Mouse (Mus musculus) stomach, embryonic 15.5 days (tissue): ENCODE results near the gene Six1. TPM values are rescaled to one million over a fixed set of nuclear protein-coding genes. Genes with fewer than 3 reads are reported as not detected.

Source experiments
- ATAC-seq: fragments of 200-750 bp; cut with Nextera tagmentation; 2 replicates; pipeline ENCODE4 v1.8.0; 2017; ENCODE audit warnings: low read depth, moderate number of reproducible peaks, moderate TSS enrichment; ENCODE audit not compliant: insufficient read depth, low FRiP score
- H3K27ac ChIP-seq: fragments of 300-500 bp; sonication (generic); 2 replicates; pipeline ENCODE4 v1.5.1; 2015; ENCODE audit warnings: mild to moderate bottlenecking, inconsistent platforms
- H3K27me3 ChIP-seq: fragments of 300-500 bp; sonication (generic); replicated peaks from 2 replicates; pipeline ENCODE4 v1.6.1; 2015; ENCODE audit warnings: inconsistent platforms
- H3K36me3 ChIP-seq: fragments of 300-500 bp; sonication (generic); 2 replicates; pipeline ENCODE4 v1.6.1; 2015; ENCODE audit warnings: inconsistent platforms
- H3K4me1 ChIP-seq: fragments of 300-500 bp; sonication (generic); 2 replicates; pipeline ENCODE4 v1.6.1; 2015; ENCODE audit warnings: inconsistent platforms
- H3K4me2 ChIP-seq: fragments of 300-500 bp; sonication (generic); 2 replicates; pipeline ENCODE4 v1.6.1; 2015; ENCODE audit warnings: mild to moderate bottlenecking, inconsistent platforms
- H3K4me3 ChIP-seq: fragments of 300-500 bp; sonication (generic); replicated peaks from 2 replicates; pipeline ENCODE4 v1.5.1; 2015; ENCODE audit warnings: inconsistent platforms
- H3K9ac ChIP-seq: fragments of 300-500 bp; sonication (generic); 2 replicates; pipeline ENCODE4 v1.6.1; 2015; ENCODE audit warnings: inconsistent platforms
- H3K9me3 ChIP-seq: fragments of 300-500 bp; sonication (generic); 2 replicates; pipeline ENCODE4 v1.6.1; 2016; ENCODE audit warnings: inconsistent platforms
- WGBS: fragments of 180-500 bp; shearing (Covaris S2); methylation state at CpG from one replicate; pipeline ENCODE4 v1.1.7; 2015; 5-methylcytosine and 5-hydroxymethylcytosine counted together
- polyA plus RNA-seq: library from polyadenylated mRNA; unstranded; fragments of >200 nt; fragmentation: Nextera tagmentation; extraction: Ambion mirVana; gene quantifications from 2 replicates; pipeline ENCODE4 v1.2.1, GENCODE M21; 2015

The Six1 gene
- polyA plus RNA-seq, 1 experiment from 2014 or later, result 0.08 TPM

- H3K9ac ChIP-seq, result no peak overlapping the region
- no peaks in the 10 kb centered on the region for H3K9me3 ChIP-seq
- peak overlapping the region; percentile 25 for H3K4me2 ChIP-seq
- peak; percentile 72 for ATAC-seq
- H3K27ac ChIP-seq, result no peak overlapping the region
- no peaks in the 10 kb centered on the region for H3K4me1 ChIP-seq
- H3K36me3 ChIP-seq, result no peaks in the 10 kb centered on the region
- WGBS, result 36% methylated on average over 9 of the region's 9 CpGs
- H3K27me3 ChIP-seq, result peaks cover 13% of the 10 kb centered on the region; the same call in 1 of the 2 replicates
- no peak overlapping the region for H3K4me3 ChIP-seq
These were observed 7.2 kb upstream of the Six1 start for GRCm38 (mm10) chr12:73060805-73061410.

- Histone ChIP-seq H3K4me1 (peaks cover 12% of the 10 kb centered on the region; the same call in 1 of the 2 replicates), H3K9ac (no peak overlapping the region), H3K4me3 (no peak overlapping the region), H3K27me3 (peaks cover 45% of the 10 kb centered on the region), H3K4me2 (no peak overlapping the region), H3K9me3 (no peaks in the 10 kb centered on the region), H3K36me3 (no peaks in the 10 kb centered on the region), H3K27ac (no peak overlapping the region)
- WGBS, result 75% methylated on average over 6 of the region's 6 CpGs
- ATAC-seq, result no peak
These were observed 3.8 kb upstream of the Six1 start for GRCm38 (mm10) chr12:73057492-73057891.

- ATAC-seq, result no peak
- WGBS, result 16% methylated on average over 5 of the region's 5 CpGs
- H3K9ac ChIP-seq, result no peak overlapping the region
- no peak overlapping the region for H3K4me3 ChIP-seq
- H3K27me3 ChIP-seq, result peaks cover 62% of the 10 kb centered on the region
- H3K9me3 ChIP-seq, result no peaks in the 10 kb centered on the region
- H3K4me2 ChIP-seq, result no peak overlapping the region
- H3K4me1 ChIP-seq, result peaks cover 12% of the 10 kb centered on the region; the same call in 1 of the 2 replicates
- no peaks in the 10 kb centered on the region for H3K36me3 ChIP-seq
- H3K27ac ChIP-seq, result no peak overlapping the region
These were observed 1.8 kb upstream of the Six1 start for GRCm38 (mm10) chr12:73055451-73055850.

DNA sequence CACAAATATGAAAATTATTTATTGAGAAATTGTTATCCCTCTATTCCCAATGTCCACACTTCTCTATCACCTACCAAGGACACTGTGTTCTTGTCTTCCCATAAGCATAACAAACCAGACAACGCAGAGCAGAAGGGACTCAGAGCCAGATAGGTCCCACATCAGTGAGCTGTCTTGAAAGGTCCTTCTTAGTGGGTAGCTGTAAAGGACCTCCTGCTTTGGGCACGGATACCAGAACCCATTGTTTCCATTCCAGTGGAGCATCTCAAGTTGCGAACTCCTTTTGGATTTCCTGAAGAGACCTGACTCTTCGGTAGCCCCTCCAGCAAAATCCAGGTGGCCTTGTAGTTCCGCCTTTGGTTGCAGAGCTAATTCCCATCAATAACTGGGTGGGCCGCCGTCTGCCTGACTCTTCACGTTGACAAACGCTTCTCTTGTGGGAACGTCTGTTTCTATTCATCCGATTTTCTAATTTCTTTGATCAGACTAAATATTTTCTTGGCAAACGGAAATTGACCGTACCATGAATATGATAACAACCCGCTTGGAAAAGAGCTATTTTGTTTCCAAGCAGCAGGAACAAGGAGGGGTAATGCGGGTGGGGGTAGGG is 994 bp upstream of the Six1 start:
- Histone ChIP-seq H3K4me1 (peaks cover 12% of the 10 kb centered on the region; the same call in 1 of the 2 replicates), H3K27ac (no peak overlapping the region), H3K9me3 (no peaks in the 10 kb centered on the region), H3K36me3 (no peaks in the 10 kb centered on the region), H3K4me3 (no peak overlapping the region; the same call in 1 of the 2 replicates), H3K27me3 (peaks cover 70% of the 10 kb centered on the region), H3K9ac (no peak overlapping the region), H3K4me2 (no peak overlapping the region)
- WGBS, result 20% methylated on average over 15 of the region's 15 CpGs
- ATAC-seq, result no peak

DNA sequence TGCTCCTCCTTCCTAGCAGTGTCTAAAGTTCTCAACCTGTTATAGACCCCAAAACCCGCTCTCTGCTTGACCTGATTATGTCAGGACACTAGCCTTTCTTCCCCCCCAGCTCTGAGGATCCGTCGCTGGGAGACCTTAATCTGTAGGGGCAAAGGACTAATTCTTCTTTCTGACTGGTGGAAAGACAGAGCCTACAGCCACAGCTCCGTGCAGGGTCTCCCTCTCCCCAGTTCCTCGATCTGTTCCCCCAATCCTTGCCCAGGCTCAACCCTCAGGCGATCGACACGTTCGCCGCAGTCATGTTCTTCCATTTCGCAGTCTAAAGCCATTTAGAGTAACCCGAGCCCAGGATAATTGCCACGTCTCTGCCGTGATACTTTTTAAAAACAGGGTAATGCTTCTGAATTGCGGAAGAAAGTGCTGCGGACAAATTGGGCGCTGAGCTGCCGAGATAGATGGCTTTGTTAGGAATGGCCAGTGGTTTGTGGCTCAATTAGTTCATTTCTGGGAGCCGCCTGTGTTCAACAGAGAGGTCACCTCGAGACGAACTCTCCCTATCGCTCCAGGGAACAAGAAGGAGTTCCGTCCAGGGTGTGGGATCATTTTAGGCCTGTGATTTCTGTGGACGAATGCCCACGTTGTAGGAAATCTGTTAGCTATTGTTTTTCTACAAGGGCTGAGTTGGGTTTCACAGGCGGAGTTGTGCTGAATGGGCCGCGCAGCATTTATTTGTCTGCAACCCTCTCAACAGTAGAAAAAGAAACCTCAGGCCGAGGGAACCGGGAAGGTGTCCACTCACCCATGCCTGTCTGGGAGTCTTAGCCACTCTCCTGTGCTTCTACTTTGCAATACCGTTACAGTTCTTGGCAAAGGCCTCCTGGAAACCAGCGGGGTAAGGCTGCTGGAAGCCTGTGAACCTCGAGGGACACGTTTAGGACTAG is 766 bp downstream of the Six1 start:
- Histone ChIP-seq H3K27me3 (peaks cover 83% of the 10 kb centered on the region), H3K9ac (no peak overlapping the region), H3K27ac (no peak overlapping the region), H3K4me1 (peaks cover 12% of the 10 kb centered on the region; the same call in 1 of the 2 replicates), H3K9me3 (no peaks in the 10 kb centered on the region), H3K4me2 (peak overlapping the region; percentile 93), H3K4me3 (peak overlapping the region; percentile 54), H3K36me3 (no peaks in the 10 kb centered on the region)
- ATAC-seq, result 0 out of 2 replicates have a peak, but pooled peaks have one; percentile 14
- WGBS, result 11% methylated on average over 34 of the region's 34 CpGs

DNA sequence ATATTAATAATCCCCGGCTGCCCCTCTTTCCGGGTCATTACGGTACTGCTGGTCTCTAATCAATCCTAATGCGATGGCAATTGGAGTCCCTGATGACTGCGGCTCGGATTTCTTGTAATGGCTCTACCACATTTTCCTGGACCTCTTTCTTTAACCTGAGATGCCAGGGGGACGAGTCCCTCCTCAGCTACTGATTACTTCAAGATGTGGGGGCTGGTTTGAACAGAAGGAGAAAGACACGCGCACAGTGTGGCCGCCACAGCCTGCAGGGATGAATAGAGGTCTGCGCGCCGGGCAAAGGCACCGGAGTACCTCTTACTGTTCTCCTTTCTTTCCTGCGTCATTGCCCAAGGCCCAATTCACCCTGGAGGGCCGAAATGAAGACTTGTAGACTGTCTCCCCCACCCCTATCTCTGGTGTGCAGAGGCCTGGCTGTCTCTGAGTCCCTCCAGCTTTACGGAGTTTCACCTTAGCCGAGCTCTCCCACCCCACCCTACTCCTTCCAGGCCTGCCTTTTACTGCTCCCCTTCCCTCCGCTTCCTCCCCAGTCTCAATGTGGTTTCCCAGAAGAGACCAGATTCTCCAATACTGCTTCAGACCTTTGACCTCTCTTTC is 1.5 kb downstream of the Six1 start:
- WGBS, result 4% methylated on average over 19 of the region's 19 CpGs
- Histone ChIP-seq H3K27me3 (peaks cover 87% of the 10 kb centered on the region), H3K9me3 (no peaks in the 10 kb centered on the region), H3K4me2 (no peak overlapping the region), H3K36me3 (no peaks in the 10 kb centered on the region), H3K9ac (no peak overlapping the region), H3K4me1 (peaks cover 12% of the 10 kb centered on the region; the same call in 1 of the 2 replicates), H3K4me3 (no peak overlapping the region), H3K27ac (no peak overlapping the region)
- ATAC-seq, result no peak

DNA sequence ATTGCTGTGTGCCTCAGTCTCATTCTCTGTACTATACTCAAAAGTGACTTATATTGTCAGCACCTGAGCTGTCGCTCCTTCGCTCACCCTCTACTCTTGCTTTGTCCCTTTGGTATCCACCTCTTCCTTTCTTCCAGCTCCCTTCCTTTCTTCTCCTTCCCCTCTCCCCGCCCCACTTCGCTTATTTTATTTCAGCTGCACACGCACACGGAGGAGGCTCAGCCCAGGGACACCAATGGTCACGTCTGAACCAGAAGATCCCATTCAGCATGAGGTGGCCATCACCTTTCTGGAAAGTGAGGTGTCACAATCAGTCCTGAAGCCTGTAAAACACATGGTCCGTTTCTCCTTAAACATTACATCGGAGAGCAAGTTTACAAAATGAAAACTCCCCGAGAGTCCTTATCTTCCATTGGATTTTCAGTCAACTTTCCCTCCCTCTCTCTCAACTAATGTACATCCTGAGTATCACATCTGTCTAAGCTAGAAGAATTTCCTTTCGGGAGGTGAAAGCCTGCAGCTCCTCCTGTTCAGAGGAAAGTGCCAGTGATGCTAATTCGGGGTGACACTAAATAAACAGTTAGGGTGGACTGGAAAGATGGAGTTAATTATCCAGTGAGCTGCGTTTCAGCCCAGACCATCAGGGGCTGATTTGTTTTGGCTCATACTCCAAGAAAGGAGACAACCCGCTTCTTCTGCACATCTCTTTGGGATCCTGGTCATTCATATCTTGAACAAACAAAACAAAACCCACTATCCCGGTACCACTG is 2.7 kb downstream of the Six1 start:
- no peak overlapping the region for H3K9ac ChIP-seq
- 2% methylated on average over 15 of the region's 15 CpGs for WGBS
- H3K4me2 ChIP-seq, result no peak overlapping the region
- H3K4me3 ChIP-seq, result no peak overlapping the region
- H3K9me3 ChIP-seq, result no peaks in the 10 kb centered on the region
- H3K4me1 ChIP-seq, result peaks cover 20% of the 10 kb centered on the region; the same call in 1 of the 2 replicates
- no peaks in the 10 kb centered on the region for H3K36me3 ChIP-seq
- H3K27ac ChIP-seq, result no peak overlapping the region
- peaks cover 94% of the 10 kb centered on the region for H3K27me3 ChIP-seq
- no peak for ATAC-seq

DNA sequence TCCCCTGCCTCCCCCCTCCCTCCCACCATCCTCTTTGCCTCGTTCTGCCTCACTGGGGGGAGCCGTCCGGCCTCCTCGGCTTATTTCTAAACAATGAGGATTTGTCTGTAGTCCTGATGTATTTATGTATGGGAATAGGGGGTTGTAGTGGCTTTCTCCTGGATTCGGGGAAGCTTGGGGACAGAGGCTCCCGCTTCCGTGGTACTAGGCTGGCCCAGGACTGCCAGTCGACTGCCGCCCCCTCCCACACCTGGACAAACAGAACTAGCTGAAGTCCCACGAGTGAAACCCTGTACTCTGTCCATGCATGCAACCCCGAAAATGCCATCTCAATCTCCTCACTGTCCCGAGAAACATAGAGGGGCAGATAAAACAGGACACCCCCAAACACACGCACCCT is 3.4 kb downstream of the Six1 start:
- under 1% methylated on average over 13 of the region's 13 CpGs for WGBS
- peaks cover 27% of the 10 kb centered on the region for H3K4me1 ChIP-seq
- no peak for ATAC-seq

GRCm38 (mm10) chr12:73049520-73050225 is 4.0 kb downstream of the Six1 start:
- no peaks in the 10 kb centered on the region for H3K36me3 ChIP-seq
- no peak for ATAC-seq
- H3K9me3 ChIP-seq, result no peaks in the 10 kb centered on the region
- 2% methylated on average over 19 of the region's 19 CpGs for WGBS
- no peak overlapping the region for H3K27ac ChIP-seq
- H3K9ac ChIP-seq, result no peak overlapping the region
- no peak overlapping the region for H3K4me3 ChIP-seq
- H3K27me3 ChIP-seq, result peaks cover 97% of the 10 kb centered on the region
- H3K4me2 ChIP-seq, result no peak overlapping the region
- peaks cover 33% of the 10 kb centered on the region for H3K4me1 ChIP-seq

More for the DNA sequence above, 3.4 kb downstream of the Six1 start:
- H3K27me3 ChIP-seq, result peaks cover 97% of the 10 kb centered on the region
- no peaks in the 10 kb centered on the region for H3K9me3 ChIP-seq
- H3K9ac ChIP-seq, result no peak overlapping the region
- H3K27ac ChIP-seq, result no peak overlapping the region
- no peaks in the 10 kb centered on the region for H3K36me3 ChIP-seq
- H3K4me2 ChIP-seq, result no peak overlapping the region
- H3K4me3 ChIP-seq, result no peak overlapping the region

DNA sequence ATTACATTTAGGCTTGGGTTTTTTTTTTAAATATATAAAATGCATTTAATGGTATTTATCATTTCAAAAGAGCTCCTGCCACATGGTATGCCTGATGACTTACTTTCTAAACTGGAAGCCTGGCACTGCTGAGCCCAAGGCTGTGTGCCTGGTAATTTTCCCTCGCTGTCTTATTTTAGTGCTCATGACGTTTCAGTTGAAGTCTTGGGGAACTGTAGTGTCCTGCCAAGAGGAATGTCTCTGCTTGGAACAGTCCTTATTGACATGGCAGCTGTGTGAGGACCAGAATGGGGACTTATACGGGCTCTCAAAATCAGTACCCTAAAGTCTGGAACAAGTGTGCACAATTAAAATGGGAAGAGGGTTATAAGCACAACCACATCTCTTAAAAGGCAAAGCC is 5.2 kb downstream of the Six1 start:
- H3K9me3 ChIP-seq, result no peaks in the 10 kb centered on the region
- H3K4me3 ChIP-seq, result no peak overlapping the region
- no peak for ATAC-seq
- WGBS, result 0% methylated on average over 3 of the region's 3 CpGs
- no peak overlapping the region for H3K9ac ChIP-seq
- H3K4me2 ChIP-seq, result no peak overlapping the region
- H3K4me1 ChIP-seq, result peaks cover 37% of the 10 kb centered on the region
- no peak overlapping the region for H3K27ac ChIP-seq
- H3K36me3 ChIP-seq, result no peaks in the 10 kb centered on the region
- H3K27me3 ChIP-seq, result peaks cover 92% of the 10 kb centered on the region
